Mouse (Mus musculus): ENCODE data around the gene Agmo. TPM values are rescaled to one million over a fixed set of nuclear protein-coding genes. Genes with fewer than 3 reads are reported as not detected.

The Agmo gene
- polyA plus RNA-seq (2012; rRNA removed) (0.30 and 0.49 TPM in 2 replicates), polyA plus RNA-seq (2014; fragmentation: Nextera tagmentation; extraction: Ambion mirVana) (0.70 and 0.98 TPM in 2 replicates)

DNA sequence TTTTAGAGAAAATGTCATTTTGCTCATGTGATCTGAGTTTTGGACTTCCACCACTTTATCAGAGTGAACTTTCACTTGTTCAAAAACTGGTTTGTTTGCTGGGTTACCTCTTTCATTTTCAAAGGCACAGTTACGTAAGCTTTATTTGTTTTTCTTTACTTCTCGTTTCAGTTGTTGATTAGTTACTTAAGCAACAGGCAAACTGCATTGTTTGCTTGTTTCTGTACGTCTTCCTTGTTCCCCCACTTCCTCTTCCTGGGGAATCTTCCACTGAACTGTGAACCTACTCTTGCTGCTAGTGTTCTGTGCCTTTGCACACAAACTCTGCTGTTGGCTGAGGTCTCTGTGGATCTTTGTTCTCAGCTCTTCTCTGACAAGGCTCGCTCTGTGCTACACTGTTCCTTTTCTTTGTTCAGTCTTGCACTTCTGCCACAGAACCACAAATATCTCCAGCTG is at the start of gene Agmo:
Agmo (plus strand) TSS at position 76 of the 456 bp plus-strand sequence.
- Histone ChIP-seq H3K4me2 (replicated peaks; ENCODE audit: low read depth, low read length, severe bottlenecking) (no peak within 1 kb of the TSS), H3K36me3 (ENCODE audit: control insufficient read depth, insufficient read depth, low read length) (no peaks in the 10 kb centered on the region), H3K27ac (replicated peaks; ENCODE audit: low read depth, low read length) (no peak within 1 kb of the TSS), H3K9me3 (ENCODE audit: control insufficient read depth, low read length) (no peaks in the 10 kb centered on the region), H3K27me3 (ENCODE audit: control insufficient read depth, insufficient read depth, low read length) (no peaks in the 10 kb centered on the region), H3K9ac (ENCODE audit: low read depth, low read length, severe bottlenecking) (no peak within 1 kb of the TSS), H3K4me3 (replicated peaks; ENCODE audit: low read length) (no peak within 1 kb of the TSS), H3K4me1 (ENCODE audit: control insufficient read depth, insufficient read depth, low read length) (0 out of 2 replicates have a peak, but pooled peaks cover 5% of the 10 kb centered on the region)
- no peak for TF ChIP-seq POLR2A (IDR thresholded peaks at IDR 0.05; ENCODE audit: borderline replicate concordance, extremely low read depth, insufficient read depth, insufficient read length)
- WGBS: 69% methylated on average over 4 of the region's 4 CpGs
- no peak for DNase-seq (ENCODE audit: low spot score)
- ATAC-seq (ENCODE audit: low FRiP score, low read depth): no peak

DNA sequence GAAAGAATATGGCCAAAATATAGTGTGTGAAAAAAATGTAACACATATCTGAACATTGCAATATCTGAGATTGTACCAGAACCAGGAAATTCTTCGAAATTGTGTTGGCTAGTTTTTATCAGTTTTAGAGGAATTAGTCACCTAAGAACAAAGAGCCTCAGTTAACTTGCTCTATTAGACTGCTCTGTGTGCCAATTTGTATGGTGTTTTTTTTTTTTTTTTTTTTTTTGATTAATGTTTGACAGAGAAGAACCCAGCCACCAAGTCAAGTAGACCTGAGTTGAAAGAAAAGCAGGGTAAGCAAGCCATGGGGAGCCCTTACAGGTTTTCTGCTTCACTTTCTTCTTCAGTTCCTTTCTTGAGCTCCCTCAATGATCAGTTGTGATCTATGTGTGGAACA is 10.3 kb upstream of the Agmo start:
- ATAC-seq (ENCODE audit: low FRiP score, low read depth): no peak
- no peaks in the 10 kb centered on the region for H3K9me3 ChIP-seq (ENCODE audit: control insufficient read depth, low read length)
- H3K36me3 ChIP-seq (ENCODE audit: control insufficient read depth, insufficient read depth, low read length): no peaks in the 10 kb centered on the region
- 83% methylated on average over 1 of the region's 1 CpGs for WGBS
- DNase-seq (ENCODE audit: low spot score): no peak
- no peak for TF ChIP-seq POLR2A (IDR thresholded peaks at IDR 0.05; ENCODE audit: borderline replicate concordance, extremely low read depth, insufficient read depth, insufficient read length)
- no peak overlapping the region for H3K9ac ChIP-seq (ENCODE audit: low read depth, low read length, severe bottlenecking)
- H3K27me3 ChIP-seq (ENCODE audit: control insufficient read depth, insufficient read depth, low read length): no peaks in the 10 kb centered on the region
- no peak overlapping the region for H3K4me2 ChIP-seq (replicated peaks; ENCODE audit: low read depth, low read length, severe bottlenecking)
- no peak overlapping the region for H3K27ac ChIP-seq (replicated peaks; ENCODE audit: low read depth, low read length)
- H3K4me1 ChIP-seq (ENCODE audit: control insufficient read depth, insufficient read depth, low read length): no peaks in the 10 kb centered on the region
- no peak overlapping the region for H3K4me3 ChIP-seq (replicated peaks; ENCODE audit: low read length)

- Histone ChIP-seq H3K4me3 (replicated peaks; ENCODE audit: low read length) (no peak overlapping the region), H3K27me3 (ENCODE audit: control insufficient read depth, insufficient read depth, low read length) (no peaks in the 10 kb centered on the region), H3K4me1 (ENCODE audit: control insufficient read depth, insufficient read depth, low read length) (0 out of 2 replicates have a peak, but pooled peaks cover 5% of the 10 kb centered on the region), H3K27ac (replicated peaks; ENCODE audit: low read depth, low read length) (no peak overlapping the region), H3K36me3 (ENCODE audit: control insufficient read depth, insufficient read depth, low read length) (no peaks in the 10 kb centered on the region), H3K4me2 (replicated peaks; ENCODE audit: low read depth, low read length, severe bottlenecking) (no peak overlapping the region), H3K9ac (ENCODE audit: low read depth, low read length, severe bottlenecking) (no peak overlapping the region), H3K9me3 (ENCODE audit: control insufficient read depth, low read length) (no peaks in the 10 kb centered on the region)
- 62% methylated on average over 5 of the region's 5 CpGs for WGBS
- ATAC-seq (ENCODE audit: low FRiP score, low read depth): no peak
- DNase-seq (ENCODE audit: low spot score): no peak
- no peak for TF ChIP-seq POLR2A (IDR thresholded peaks at IDR 0.05; ENCODE audit: borderline replicate concordance, extremely low read depth, insufficient read depth, insufficient read length)
Measured at GRCm38 (mm10) chr12:37240975-37241565, 371 bp upstream of the Agmo start.

- no peak overlapping the region for H3K27ac ChIP-seq (replicated peaks; ENCODE audit: low read depth, low read length)
- DNase-seq (ENCODE audit: low spot score): no peak
- TF ChIP-seq POLR2A (IDR thresholded peaks at IDR 0.05; ENCODE audit: borderline replicate concordance, extremely low read depth, insufficient read depth, insufficient read length): no peak
- no peak overlapping the region for H3K9ac ChIP-seq (ENCODE audit: low read depth, low read length, severe bottlenecking)
- 0 out of 2 replicates have a peak, but pooled peaks cover 5% of the 10 kb centered on the region for H3K4me1 ChIP-seq (ENCODE audit: control insufficient read depth, insufficient read depth, low read length)
- no peak overlapping the region for H3K4me3 ChIP-seq (replicated peaks; ENCODE audit: low read length)
- 62% methylated on average over 3 of the region's 3 CpGs for WGBS
- no peak overlapping the region for H3K4me2 ChIP-seq (replicated peaks; ENCODE audit: low read depth, low read length, severe bottlenecking)
- no peaks in the 10 kb centered on the region for H3K9me3 ChIP-seq (ENCODE audit: control insufficient read depth, low read length)
- no peaks in the 10 kb centered on the region for H3K36me3 ChIP-seq (ENCODE audit: control insufficient read depth, insufficient read depth, low read length)
- no peaks in the 10 kb centered on the region for H3K27me3 ChIP-seq (ENCODE audit: control insufficient read depth, insufficient read depth, low read length)
- no peak for ATAC-seq (ENCODE audit: low FRiP score, low read depth)
Measured at GRCm38 (mm10) chr12:37242484-37242883, 1.0 kb downstream of the Agmo start.

- H3K27me3 ChIP-seq (ENCODE audit: control insufficient read depth, insufficient read depth, low read length): no peaks in the 10 kb centered on the region
- H3K4me3 ChIP-seq (replicated peaks; ENCODE audit: low read length): no peak overlapping the region
- no peak overlapping the region for H3K27ac ChIP-seq (replicated peaks; ENCODE audit: low read depth, low read length)
- 77% methylated on average over 1 of the region's 1 CpGs for WGBS
- DNase-seq (ENCODE audit: low spot score): peak; percentile 69
- H3K9ac ChIP-seq (ENCODE audit: low read depth, low read length, severe bottlenecking): no peak overlapping the region
- no peak for ATAC-seq (ENCODE audit: low FRiP score, low read depth)
- H3K4me2 ChIP-seq (replicated peaks; ENCODE audit: low read depth, low read length, severe bottlenecking): no peak overlapping the region
- TF ChIP-seq POLR2A (IDR thresholded peaks at IDR 0.05; ENCODE audit: borderline replicate concordance, extremely low read depth, insufficient read depth, insufficient read length): no peak
- no peaks in the 10 kb centered on the region for H3K9me3 ChIP-seq (ENCODE audit: control insufficient read depth, low read length)
- 0 out of 2 replicates have a peak, but pooled peaks cover 5% of the 10 kb centered on the region for H3K4me1 ChIP-seq (ENCODE audit: control insufficient read depth, insufficient read depth, low read length)
- no peaks in the 10 kb centered on the region for H3K36me3 ChIP-seq (ENCODE audit: control insufficient read depth, insufficient read depth, low read length)
Measured at GRCm38 (mm10) chr12:37244876-37245275, 3.4 kb downstream of the Agmo start.
